In the genomic region with DNA sequence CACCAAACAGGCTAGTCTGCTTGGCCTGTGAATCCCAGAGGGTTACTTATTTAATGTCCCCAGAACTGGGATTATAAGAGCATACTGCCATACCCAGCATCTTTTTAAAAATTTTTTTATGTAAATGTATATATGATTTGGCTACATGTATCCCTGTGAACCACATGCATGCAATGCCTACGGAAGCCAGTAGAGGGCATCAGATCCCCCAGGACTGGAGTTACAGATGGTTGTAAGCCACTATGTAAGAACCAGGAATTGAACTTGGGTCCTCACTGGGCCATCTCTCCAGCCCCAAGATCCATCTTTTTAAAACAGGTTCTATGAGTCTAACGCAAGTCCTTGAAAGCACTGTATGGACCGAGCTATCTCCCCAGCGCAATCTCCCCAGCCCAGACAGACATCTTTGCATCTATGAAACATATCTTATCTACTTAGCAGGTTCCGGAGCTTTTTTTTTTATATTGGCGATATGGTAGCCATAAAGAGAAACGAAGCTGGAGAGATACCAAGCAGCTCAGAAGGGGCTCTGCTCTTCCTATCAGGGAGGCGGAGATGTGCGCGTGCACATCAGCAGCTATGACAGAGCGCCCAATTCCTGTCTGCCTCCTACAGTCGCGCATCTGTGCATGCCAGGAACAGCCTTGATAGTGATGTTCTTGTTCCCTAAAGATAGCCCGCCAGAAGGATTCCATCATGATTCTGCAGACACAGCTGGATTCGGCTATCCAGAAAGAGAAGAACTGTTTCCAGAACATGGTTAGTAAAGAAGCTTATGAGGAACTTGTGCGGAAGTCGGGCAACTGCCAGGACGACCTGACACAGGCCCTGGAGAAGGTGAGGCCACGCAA, we compare ENCODE assay signal across 9 mouse cellular contexts. TPM values are rescaled to one million over a fixed set of nuclear protein-coding genes. Genes with fewer than 3 reads are reported as not detected.
DNase-seq lines count a peak whose midpoint lies in the region; ATAC-seq lines count a peak whose summit lies in the region.
"Had no signal": no experiment of that assay in that cellular context is flagged by ENCODE, and none has a peak within 500 bp of the region (broad histone marks: within the 10 kb centered on the region; RNA-seq: fewer than 3 reads in every experiment).

No protein-coding gene starts in this region.

- H3K4me1 ChIP-seq in forebrain, embryonic 11.5 days (replicated peaks; ENCODE audit: control insufficient read depth, insufficient read depth, low read length) = no peaks in the 10 kb centered on the region
- H3K4me1 ChIP-seq in forebrain, embryonic 13.5 days = no peaks in the 10 kb centered on the region
- peaks cover 17% of the 10 kb centered on the region for H3K4me1 ChIP-seq in midbrain, embryonic 10.5 days
- peaks cover 6% of the 10 kb centered on the region; the same call in 1 of the 2 replicates for H3K4me1 ChIP-seq in midbrain, embryonic 13.5 days (replicated peaks)

- no peak overlapping the region for H3K9ac ChIP-seq in forebrain, embryonic 11.5 days (ENCODE audit: low read length)
- H3K9ac ChIP-seq in forebrain, embryonic 13.5 days = no peak overlapping the region
- H3K9ac ChIP-seq in midbrain, embryonic 13.5 days (replicated peaks) = no peak overlapping the region

- H3K4me3 ChIP-seq in forebrain, embryonic 11.5 days (ENCODE audit: low read depth, low read length) = no peak overlapping the region
- H3K4me3 ChIP-seq in forebrain, embryonic 13.5 days = no peak overlapping the region
- H3K4me3 ChIP-seq in midbrain, embryonic 10.5 days = no peak overlapping the region
- no peak overlapping the region for H3K4me3 ChIP-seq in midbrain, embryonic 13.5 days (replicated peaks)

- WGBS in forebrain, embryonic 11.5 days = 86% methylated on average over 19 of the region's 19 CpGs
- WGBS in forebrain, embryonic 13.5 days = 92% methylated on average over 19 of the region's 19 CpGs
- 89% methylated on average over 19 of the region's 19 CpGs for WGBS in midbrain, embryonic 10.5 days
- 93% methylated on average over 19 of the region's 19 CpGs for whole genome bisulfite sequencing in midbrain, embryonic 13.5 days

- H3K4me2 ChIP-seq in forebrain, embryonic 11.5 days (ENCODE audit: low read depth, low read length, severe bottlenecking) = no peak overlapping the region
- no peak overlapping the region for H3K4me2 ChIP-seq in forebrain, embryonic 13.5 days
- H3K4me2 ChIP-seq in midbrain, embryonic 13.5 days (replicated peaks) = no peak overlapping the region

- peak; percentile 70 for DNase-seq in forebrain, embryonic 11.5 days (ENCODE audit: low spot score)
- peak; percentile 30 for DNase-seq in midbrain, embryonic 10.5 days (ENCODE audit: low spot score)
- peak; percentile 15 for DNase-seq in adrenal gland, adult 2 months
- peak; percentile 54 for DNase-seq in heart, postnatal 4 days
- DNase-seq in lung, postnatal 4 days = peak; percentile 33 to 54

- H3K27ac ChIP-seq in forebrain, embryonic 11.5 days (ENCODE audit: low read depth, low read length) = no peak overlapping the region
- no peak overlapping the region for H3K27ac ChIP-seq in forebrain, embryonic 13.5 days
- H3K27ac ChIP-seq in midbrain, embryonic 10.5 days (replicated peaks) = no peak overlapping the region
- no peak overlapping the region for H3K27ac ChIP-seq in midbrain, embryonic 13.5 days

- H3K36me3 ChIP-seq in forebrain, embryonic 11.5 days (ENCODE audit: control insufficient read depth, insufficient read depth, low read length) = no peaks in the 10 kb centered on the region
- no peaks in the 10 kb centered on the region for H3K36me3 ChIP-seq in forebrain, embryonic 13.5 days (ENCODE audit: poor library complexity, severe bottlenecking)
- H3K36me3 ChIP-seq in midbrain, embryonic 10.5 days = no peaks in the 10 kb centered on the region
- no peaks in the 10 kb centered on the region for H3K36me3 ChIP-seq in midbrain, embryonic 13.5 days

- ATAC-seq in forebrain, embryonic 11.5 days (replicated peaks; ENCODE audit: low FRiP score) = no peak
- ATAC-seq in forebrain, embryonic 13.5 days = no peak
- ATAC-seq in midbrain, embryonic 13.5 days = no peak
- no peak for ATAC-seq in inflammation-experienced regulatory T-cells, adult 6 months

- H3K27me3 ChIP-seq in forebrain, embryonic 11.5 days (ENCODE audit: control insufficient read depth, insufficient read depth, low read length) = no peaks in the 10 kb centered on the region
- no peaks in the 10 kb centered on the region for H3K27me3 ChIP-seq in forebrain, embryonic 13.5 days
- H3K27me3 ChIP-seq in midbrain, embryonic 10.5 days (ENCODE audit: low read depth, poor library complexity, severe bottlenecking) = no peaks in the 10 kb centered on the region
- no peaks in the 10 kb centered on the region for H3K27me3 ChIP-seq in midbrain, embryonic 13.5 days

- no peaks in the 10 kb centered on the region for H3K9me3 ChIP-seq in forebrain, embryonic 11.5 days (ENCODE audit: control insufficient read depth, low read length)
- H3K9me3 ChIP-seq in forebrain, embryonic 13.5 days (replicated peaks) = no peaks in the 10 kb centered on the region
- no peaks in the 10 kb centered on the region for H3K9me3 ChIP-seq in midbrain, embryonic 10.5 days (replicated peaks)
- no peaks in the 10 kb centered on the region for H3K9me3 ChIP-seq in midbrain, embryonic 13.5 days

RNA-seq across cellular contexts. Expression of a gene that starts 30.3 kb away (rescaled TPM):
- 28.4 and 30.6 TPM in 2 replicates for polyA plus RNA-seq in forebrain, embryonic 11.5 days (2014; fragmentation: Nextera tagmentation; extraction: Ambion mirVana)
- polyA plus RNA-seq in forebrain, embryonic 13.5 days (2015; fragmentation: Nextera tagmentation; extraction: Ambion mirVana) = 23.3 and 26.0 TPM in 2 replicates
- polyA plus RNA-seq in midbrain, embryonic 10.5 days (2016; fragmentation: Nextera tagmentation; extraction: Ambion mirVana) = 32.0 and 35.5 TPM in 2 replicates
- 22.8 and 24.7 TPM in 2 replicates for polyA plus RNA-seq in midbrain, embryonic 13.5 days (2015; fragmentation: Nextera tagmentation; extraction: Ambion mirVana)
- 10 to 100 TPM; 22.2 to 23.4 TPM for total RNA-seq in adrenal gland, adult 2 months (2021)
- polyA plus RNA-seq in adrenal gland, adult 2 months (2012; rRNA removed) = 13.3 and 15.0 TPM in 2 replicates
- total RNA-seq in heart, postnatal 4 days (2021) = 10 to 100 TPM; 18.7 to 19.9 TPM
- polyA plus RNA-seq in inflammation-experienced regulatory T-cells, adult 6 months (2017; shearing (Covaris generic)) = 10 to 100 TPM; 12.1 to 13.6 (median 13.0) TPM

RNA-seq across cellular contexts. Expression of a gene that starts 30.3 kb away (rescaled TPM):
- 27.0 and 28.5 TPM in 2 replicates for polyA plus RNA-seq in forebrain, embryonic 11.5 days (2014; fragmentation: Nextera tagmentation; extraction: Ambion mirVana)
- 28.1 and 29.8 TPM in 2 replicates for polyA plus RNA-seq in forebrain, embryonic 13.5 days (2015; fragmentation: Nextera tagmentation; extraction: Ambion mirVana)
- polyA plus RNA-seq in midbrain, embryonic 10.5 days (2016; fragmentation: Nextera tagmentation; extraction: Ambion mirVana) = 30.5 and 35.4 TPM in 2 replicates
- 30.9 and 34.1 TPM in 2 replicates for polyA plus RNA-seq in midbrain, embryonic 13.5 days (2015; fragmentation: Nextera tagmentation; extraction: Ambion mirVana)
- total RNA-seq in adrenal gland, adult 2 months (2021) = 10 to 100 TPM; 12.5 to 13.3 TPM
- 2.4 and 4.2 TPM in 2 replicates for polyA plus RNA-seq in adrenal gland, adult 2 months (2012; rRNA removed)
- total RNA-seq in heart, postnatal 4 days (2021) = 1 to 10 TPM; 5.6 to 6.7 TPM
- 10 to 100 TPM; 15.1 to 24.2 (median 15.5) TPM for polyA plus RNA-seq in inflammation-experienced regulatory T-cells, adult 6 months (2017; shearing (Covaris generic))

RNA-seq across cellular contexts. Expression of a gene that starts 41.5 kb away (rescaled TPM):
- polyA plus RNA-seq in forebrain, embryonic 11.5 days (2014; fragmentation: Nextera tagmentation; extraction: Ambion mirVana) = 0.19 and 0.25 TPM in 2 replicates
- 0.32 and 0.44 TPM in 2 replicates for polyA plus RNA-seq in forebrain, embryonic 13.5 days (2015; fragmentation: Nextera tagmentation; extraction: Ambion mirVana)
- polyA plus RNA-seq in midbrain, embryonic 10.5 days (2016; fragmentation: Nextera tagmentation; extraction: Ambion mirVana) = 0.79 and 2.5 TPM in 2 replicates
- polyA plus RNA-seq in midbrain, embryonic 13.5 days (2015; fragmentation: Nextera tagmentation; extraction: Ambion mirVana) = 1.8 and 2.5 TPM in 2 replicates
- total RNA-seq in adrenal gland, adult 2 months (2021) = not detected
- not detected in 2 replicates for polyA plus RNA-seq in adrenal gland, adult 2 months (2012; rRNA removed)
- total RNA-seq in heart, postnatal 4 days (2021) = not detected
- not detected for polyA plus RNA-seq in inflammation-experienced regulatory T-cells, adult 6 months (2017; shearing (Covaris generic))

RNA-seq across cellular contexts. Expression of a gene that starts 43.6 kb away (rescaled TPM):
- polyA plus RNA-seq in forebrain, embryonic 11.5 days (2014; fragmentation: Nextera tagmentation; extraction: Ambion mirVana) = 0.27 and 0.45 TPM in 2 replicates
- polyA plus RNA-seq in forebrain, embryonic 13.5 days (2015; fragmentation: Nextera tagmentation; extraction: Ambion mirVana) = 0.53 TPM in 1 of 2 replicates, not detected in the other
- polyA plus RNA-seq in midbrain, embryonic 10.5 days (2016; fragmentation: Nextera tagmentation; extraction: Ambion mirVana) = 0.55 and 0.57 TPM in 2 replicates
- 0.24 and 0.35 TPM in 2 replicates for polyA plus RNA-seq in midbrain, embryonic 13.5 days (2015; fragmentation: Nextera tagmentation; extraction: Ambion mirVana)
- total RNA-seq in adrenal gland, adult 2 months (2021) = 100 to 1,000 TPM; 158 to 462 TPM
- polyA plus RNA-seq in adrenal gland, adult 2 months (2012; rRNA removed) = 81.5 and 171 TPM in 2 replicates
- total RNA-seq in heart, postnatal 4 days (2021) = 1 to 10 TPM in 1 of 2 experiments, under 1 TPM in 1; 0.99 to 1.2 TPM
- 1 to 10 TPM in 1 of 3 experiments, under 1 TPM in 1, not detected in 1; 0.40 to 1.3 TPM for polyA plus RNA-seq in inflammation-experienced regulatory T-cells, adult 6 months (2017; shearing (Covaris generic))
- polyA plus RNA-seq: neural tube, embryonic 14.5 days had no signal

Comparison
In these comparisons a context has a peak if more than half of its experiments do, and no peak if none do; other contexts are left out.
1. DNase-seq: peak in every context shown above with its lines; median percentile 70 in forebrain, embryonic 11.5 days; 54 in heart, postnatal 4 days; 44 in lung, postnatal 4 days; 30 in midbrain, embryonic 10.5 days; 15 in adrenal gland, adult 2 months.